Mouse (Mus musculus) cortical plate, adult 2 months (tissue): ENCODE measurements around the gene Fbxo44.

Experiments used
- CTCF ChIP-seq: fragments of 200-500 bp; IDR thresholded peaks from 2 replicates; pipeline ENCODE4 v1.5.1; 2011; ENCODE audit warnings: mild to moderate bottlenecking, control low read depth, low read length; ENCODE audit not compliant: insufficient read depth; ENCODE audit errors: extremely low read depth
- POLR2A ChIP-seq: fragments of 200-500 bp; IDR thresholded peaks from 2 replicates; pipeline ENCODE4 v1.6.1; 2011; ENCODE audit warnings: mild to moderate bottlenecking, low read length, control low read depth; ENCODE audit not compliant: insufficient read depth; ENCODE audit errors: extremely low read depth

GRCm38 (mm10) chr4:148166986-148167385 is 6.7 kb upstream of the Fbxo44 start:
- TF ChIP-seq POLR2A (no peak), CTCF (peak; percentile 56)
